Mouse (Mus musculus) adrenal gland, adult 10 weeks (tissue): ENCODE measurements around the gene Mthfd1l. TPM values are rescaled to one million over a fixed set of nuclear protein-coding genes. Genes with fewer than 3 reads are reported as not detected.

Source experiments
- polyA plus RNA-seq: library from polyadenylated mRNA; stranded (reverse); fragments of 350-450 nt; fragmentation: Illumina TruSeq; extraction: RNeasy Lipid Tissue Mini Kit (QIAGEN cat#74804); gene quantifications from one replicate; pipeline ENCODE4 v1.2.3, GENCODE M21; 2014; ENCODE audit warnings: low read depth, low replicate concordance

Mthfd1l gene
- 2.1 TPM for polyA plus RNA-seq

GRCm38 (mm10) chr10:3972981-3973588 is at the start of gene Mthfd1l:
Mthfd1l (plus strand) TSS chr10:3973118.

Other genes starting within 250 kb of the Mthfd1l start
- 11.8 TPM for gene Plekhg1, start 232.8 kb upstream of the Mthfd1l start, polyA plus RNA-seq